Mouse (Mus musculus) small intestine, adult 2 months (tissue): ENCODE measurements at regions not wholly inside any gene's neighbourhood (a gene's known extent, or its start where the extent isn't known, plus 50 kb on each side); places are given as distances from the start of the nearest gene placed in this dataset.

Experiments used
- CTCF ChIP-seq: fragments of 200-500 bp; IDR thresholded peaks from 2 replicates; pipeline ENCODE4 v1.5.1; 2012; ENCODE audit warnings: low read depth, mild to moderate bottlenecking, control low read depth, inconsistent platforms, low read length, moderate library complexity, mixed read lengths; ENCODE audit not compliant: insufficient replicate concordance, insufficient read length; ENCODE audit errors: extremely low read depth
- POLR2A ChIP-seq: fragments of 200-500 bp; IDR thresholded peaks from 2 replicates; pipeline ENCODE4 v1.6.1; 2012; ENCODE audit warnings: low read depth, mild to moderate bottlenecking, control low read depth, inconsistent platforms, low read length, moderate library complexity

DNA sequence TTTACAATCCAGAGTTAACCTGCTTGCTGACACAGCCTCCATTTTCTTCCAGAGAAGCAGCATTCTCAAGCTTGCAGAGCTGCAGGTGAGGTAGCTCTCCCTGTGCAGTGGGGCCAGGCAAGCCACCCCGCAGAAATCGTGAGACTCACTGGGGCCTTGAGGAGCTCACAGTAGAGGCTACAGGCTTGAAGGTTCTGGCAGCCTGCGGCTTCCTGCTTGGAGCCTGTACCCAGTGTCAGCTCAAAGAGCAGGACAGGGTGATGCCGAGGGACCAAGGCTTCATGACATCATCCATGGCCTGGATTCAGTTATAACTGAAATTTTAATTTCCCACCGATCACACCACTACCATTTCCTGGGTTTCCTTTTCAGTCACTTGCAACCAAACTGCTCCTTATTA lies 417.5 kb downstream of the Ate1 start:
- TF ChIP-seq CTCF (no peak), POLR2A (no peak)
